12 mouse cellular contexts compared by ENCODE assay signal in the genomic region with DNA sequence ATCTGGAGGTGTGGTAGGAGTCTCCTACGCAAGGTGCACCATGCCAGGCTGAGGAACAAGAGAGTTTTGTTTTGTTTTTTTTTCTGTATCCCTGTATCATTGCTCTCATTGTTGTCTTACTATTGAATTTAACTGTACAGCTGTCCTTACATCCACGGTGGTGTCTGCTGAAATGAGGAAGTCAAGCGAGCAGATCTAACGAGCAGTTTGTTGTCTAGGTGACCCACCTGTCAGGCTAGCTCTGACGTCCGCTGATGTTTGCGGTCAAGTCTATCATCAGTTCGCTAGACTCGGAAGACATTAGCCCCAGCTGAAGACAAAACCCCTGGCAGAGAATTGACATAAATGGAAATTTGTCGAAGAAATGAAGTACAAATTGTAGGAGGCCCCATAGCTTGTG.
A peak's percentile ranks its signal among the peaks of the same experiment; 100 is the strongest.
DNase-seq lines count a peak whose midpoint lies in the region; ATAC-seq lines count a peak whose summit lies in the region.
"Had no signal": no experiment of that assay in that cellular context is flagged by ENCODE, and none has a peak within 500 bp of the region (broad histone marks: within the 10 kb centered on the region; RNA-seq: fewer than 3 reads in every experiment).

No protein-coding gene starts in this region.

- intact Hi-C loops in heart, postnatal 10 days (cut with DNase I): no loop called here

- DNase-seq in heart, adult 11 months: peak; percentile 89
- no peak for DNase-seq in heart, postnatal 10 days
- DNase-seq in A20 (ENCODE audit: low read depth, low spot score): peak; percentile 92
- peak; percentile 42 for DNase-seq in R1 (ENCODE audit: low read depth, low spot score)
- no peak for DNase-seq in layer of hippocampus, postnatal 25 days (ENCODE audit: extremely low spot score in 1 of 2, low spot score in 1 of 2)
- DNase-seq in kidney, adult 18-20 months: no peak
- no peak for DNase-seq in urinary bladder, postnatal 14 days (ENCODE audit: low spot score)
- DNase-seq: cerebellum, adult 11-12 months; kidney, postnatal 4 days; right cerebral cortex, adult 18-20 months had no signal

- peak; percentile 93 for ATAC-seq in megakaryocyte progenitor cell, adult 5-6 weeks (replicated peaks; ENCODE audit: poor library complexity)
- ATAC-seq: intestine, postnatal 0 days had no signal

Comparison
In these comparisons a context has a peak if more than half of its experiments do, and no peak if none do; other contexts are left out.
1. DNase-seq: peak in heart, adult 11 months (single experiment), A20 (single experiment) and R1 (single experiment); none in heart, postnatal 10 days (0 of 2), layer of hippocampus, postnatal 25 days (0 of 2), kidney, adult 18-20 months (single experiment) and urinary bladder, postnatal 14 days (single experiment).